Mouse (Mus musculus): ENCODE results near the gene Phkg1. TPM values are rescaled to one million over a fixed set of nuclear protein-coding genes. Genes with fewer than 3 reads are reported as not detected.
"Not testable (repeated sequence)": the region's sequence is repeated elsewhere in the genome, so short reads cannot be mapped to it uniquely, and the experiment has no call there.

The Phkg1 gene
- polyA plus RNA-seq, 1 experiment from 2014 or later: 0.26 TPM

GRCm38 (mm10) chr5:129921972-129922371, 23.6 kb upstream of the Phkg1 start:
- DNase-seq (ENCODE audit: extremely low spot score, low spot score): no peak
- WGBS: 92% methylated on average over 4 of the region's 4 CpGs
- no peaks in the 10 kb centered on the region for H3K36me3 ChIP-seq (replicated peaks)
- no peaks in the 10 kb centered on the region for H3K4me1 ChIP-seq
- no peaks in the 10 kb centered on the region for H3K27me3 ChIP-seq (ENCODE audit: poor library complexity, severe bottlenecking)
- H3K4me3 ChIP-seq: no peak overlapping the region
- H3K9me3 ChIP-seq: no peaks in the 10 kb centered on the region
- no peak overlapping the region for H3K27ac ChIP-seq

DNA sequence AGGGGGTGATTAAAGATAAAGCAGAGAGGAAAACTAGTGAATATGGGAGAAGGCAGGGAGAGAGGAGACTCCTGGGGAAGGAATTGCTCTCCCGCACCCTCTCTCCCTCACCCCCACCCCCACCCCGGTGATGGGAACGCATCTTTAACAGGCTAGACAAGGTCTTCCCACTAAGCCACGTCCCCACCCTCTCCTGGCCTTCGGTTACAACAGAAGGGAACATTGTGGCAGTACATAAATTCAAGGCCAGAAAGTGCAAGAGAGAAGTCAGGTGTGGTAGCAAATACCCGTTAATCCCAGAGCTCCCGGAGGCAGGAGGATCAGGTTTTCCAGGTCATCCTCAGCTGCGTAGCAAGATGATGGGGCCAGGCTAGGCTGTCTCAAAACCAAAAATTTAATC, 21.0 kb upstream of the Phkg1 start:
- DNase-seq (ENCODE audit: extremely low spot score, low spot score): no peak
- H3K9me3 ChIP-seq: no peaks in the 10 kb centered on the region
- no peaks in the 10 kb centered on the region for H3K36me3 ChIP-seq (replicated peaks)
- H3K27ac ChIP-seq: no peak overlapping the region
- H3K27me3 ChIP-seq (ENCODE audit: poor library complexity, severe bottlenecking): no peaks in the 10 kb centered on the region
- 80% methylated on average over 8 of the region's 8 CpGs for WGBS
- H3K4me1 ChIP-seq: no peaks in the 10 kb centered on the region
- H3K4me3 ChIP-seq: no peak overlapping the region

DNA sequence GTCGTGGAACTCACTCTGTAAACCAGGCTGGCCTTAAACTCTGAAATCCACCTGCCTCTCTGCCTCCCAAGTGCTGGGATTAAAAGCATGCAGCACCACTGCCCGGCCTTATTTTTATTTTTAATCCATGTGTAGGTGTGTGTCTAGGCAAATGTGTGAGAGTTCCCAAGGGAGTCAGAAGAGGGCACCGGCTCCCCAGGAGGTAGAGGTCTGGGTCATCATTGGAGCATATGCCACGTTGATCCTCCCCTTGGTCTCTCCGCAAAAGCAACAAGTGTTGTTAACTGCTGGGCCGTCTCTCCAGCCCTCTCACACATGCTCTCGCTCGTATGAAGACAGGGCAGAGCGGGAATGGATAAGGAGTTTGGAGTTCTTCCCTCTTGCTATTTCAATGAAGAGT, 20.4 kb upstream of the Phkg1 start:
- Histone ChIP-seq H3K9me3 (no peaks in the 10 kb centered on the region), H3K27ac (no peak overlapping the region), H3K4me3 (no peak overlapping the region), H3K27me3 (ENCODE audit: poor library complexity, severe bottlenecking) (no peaks in the 10 kb centered on the region), H3K4me1 (no peaks in the 10 kb centered on the region), H3K36me3 (replicated peaks) (no peaks in the 10 kb centered on the region)
- WGBS: 89% methylated on average over 9 of the region's 9 CpGs
- no peak for DNase-seq (ENCODE audit: extremely low spot score, low spot score)

DNA sequence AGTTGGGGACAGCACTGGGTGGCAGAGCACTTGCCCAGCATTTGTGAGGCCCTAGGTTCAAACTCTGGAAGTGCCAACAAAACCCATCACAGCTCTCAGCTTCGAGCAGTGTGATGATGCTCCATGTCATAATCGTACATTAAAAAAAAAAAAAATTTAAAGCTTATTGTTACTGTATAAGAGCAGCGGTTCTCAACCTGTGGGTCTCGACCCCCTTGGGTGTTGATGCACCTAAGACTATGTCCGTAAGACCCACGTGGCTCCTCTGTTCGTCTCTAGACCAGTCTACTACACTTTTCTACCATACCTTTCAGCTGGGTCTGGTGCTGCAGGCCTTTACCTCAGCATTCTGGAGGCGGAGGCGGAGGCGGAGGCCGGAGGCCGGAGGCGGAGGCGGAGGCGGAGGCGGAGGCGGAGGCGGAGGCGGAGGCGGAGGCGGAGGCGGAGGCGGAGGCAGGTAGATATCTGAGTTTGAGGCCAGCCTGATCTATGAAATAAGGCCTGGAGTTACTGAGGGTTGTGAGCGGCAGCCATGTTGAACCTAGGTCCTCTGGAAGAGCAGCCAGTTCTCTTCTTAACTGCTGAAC, 19.8 kb upstream of the Phkg1 start:
- no peak for DNase-seq (ENCODE audit: extremely low spot score, low spot score)
- Histone ChIP-seq H3K36me3 (replicated peaks) (no peaks in the 10 kb centered on the region), H3K27me3 (ENCODE audit: poor library complexity, severe bottlenecking) (no peaks in the 10 kb centered on the region), H3K9me3 (no peaks in the 10 kb centered on the region), H3K4me3 (no peak overlapping the region), H3K27ac (no peak overlapping the region), H3K4me1 (no peaks in the 10 kb centered on the region)
- 90% methylated on average over 24 of the region's 24 CpGs for WGBS

DNA sequence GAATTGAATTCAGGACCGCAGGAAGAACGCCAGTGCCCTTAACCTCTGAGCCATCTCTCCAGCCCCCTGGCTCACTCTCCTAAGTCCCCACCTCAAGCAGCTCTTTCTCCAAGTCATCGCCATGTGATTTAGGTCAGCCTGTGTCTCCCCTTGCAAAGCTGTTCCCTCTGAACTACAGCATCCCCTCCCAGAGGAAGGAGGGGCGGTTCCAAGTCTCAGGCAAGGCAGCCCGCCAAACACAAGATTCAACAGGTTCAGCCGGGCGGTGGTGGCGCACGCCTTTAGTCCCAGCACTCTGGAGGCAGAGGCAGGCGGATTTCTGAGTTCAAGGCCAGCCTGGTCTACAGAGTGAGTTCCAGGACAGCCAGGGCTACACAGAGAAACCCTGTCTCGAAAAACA, 17.1 kb upstream of the Phkg1 start:
- not testable (repeated sequence) for H3K27me3 ChIP-seq (ENCODE audit: poor library complexity, severe bottlenecking); H3K4me3 ChIP-seq; H3K4me1 ChIP-seq; H3K27ac ChIP-seq; DNase-seq (ENCODE audit: extremely low spot score, low spot score); H3K9me3 ChIP-seq; H3K36me3 ChIP-seq (replicated peaks)
- 87% methylated on average over 11 of the region's 11 CpGs for WGBS

DNA sequence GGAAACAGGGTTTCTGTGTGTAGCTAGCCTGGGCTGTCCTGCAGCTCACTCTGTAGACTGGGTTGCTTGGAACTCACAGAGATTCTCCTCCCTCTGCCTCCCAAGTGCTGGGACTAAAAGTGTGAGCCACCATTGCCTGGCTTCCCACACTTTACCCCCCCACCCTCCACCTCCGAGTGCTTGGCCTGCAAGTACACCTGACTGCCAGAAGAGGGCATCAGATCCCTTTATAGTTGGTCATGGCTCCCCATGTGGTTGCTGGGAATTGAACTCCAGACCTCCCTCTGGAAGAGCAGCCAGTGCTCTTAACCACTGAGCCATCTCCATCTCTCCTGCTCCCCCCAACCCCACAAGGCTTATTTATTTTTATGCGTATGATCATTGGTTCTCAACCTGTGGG, 15.7 kb upstream of the Phkg1 start:
- Histone ChIP-seq H3K9me3 (no peaks in the 10 kb centered on the region), H3K36me3 (replicated peaks) (no peaks in the 10 kb centered on the region), H3K4me3 (no peak overlapping the region), H3K27me3 (ENCODE audit: poor library complexity, severe bottlenecking) (peaks cover 12% of the 10 kb centered on the region), H3K27ac (no peak overlapping the region), H3K4me1 (peaks cover 2% of the 10 kb centered on the region)
- WGBS: 28% methylated on average over 2 of the region's 2 CpGs
- peak; percentile 29 for DNase-seq (ENCODE audit: extremely low spot score, low spot score)

DNA sequence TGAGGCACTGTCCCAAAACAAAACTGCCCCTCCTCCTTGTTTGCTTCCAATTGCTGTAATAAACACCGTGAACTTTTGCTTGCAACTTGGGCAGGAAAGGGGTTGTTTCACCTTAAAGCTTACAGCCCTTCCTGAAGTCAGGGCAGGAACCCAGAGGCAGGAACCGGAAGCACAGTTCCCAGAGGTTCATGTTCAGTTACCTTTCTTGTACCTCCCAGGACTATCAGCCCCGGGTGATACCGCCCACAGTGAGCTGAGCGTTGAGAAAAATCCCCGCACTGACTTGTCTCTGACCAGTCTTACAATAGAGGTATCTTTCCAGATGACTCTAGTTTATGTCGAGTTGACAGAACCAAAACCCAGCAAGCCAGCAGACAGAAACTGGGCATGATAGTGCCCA, 11.2 kb upstream of the Phkg1 start:
- Histone ChIP-seq H3K4me3 (no peak overlapping the region), H3K9me3 (no peaks in the 10 kb centered on the region), H3K27me3 (ENCODE audit: poor library complexity, severe bottlenecking) (peaks cover 12% of the 10 kb centered on the region), H3K4me1 (peaks cover 12% of the 10 kb centered on the region), H3K27ac (no peak overlapping the region), H3K36me3 (replicated peaks) (no peaks in the 10 kb centered on the region)
- 89% methylated on average over 7 of the region's 7 CpGs for WGBS
- no peak for DNase-seq (ENCODE audit: extremely low spot score, low spot score)

DNA sequence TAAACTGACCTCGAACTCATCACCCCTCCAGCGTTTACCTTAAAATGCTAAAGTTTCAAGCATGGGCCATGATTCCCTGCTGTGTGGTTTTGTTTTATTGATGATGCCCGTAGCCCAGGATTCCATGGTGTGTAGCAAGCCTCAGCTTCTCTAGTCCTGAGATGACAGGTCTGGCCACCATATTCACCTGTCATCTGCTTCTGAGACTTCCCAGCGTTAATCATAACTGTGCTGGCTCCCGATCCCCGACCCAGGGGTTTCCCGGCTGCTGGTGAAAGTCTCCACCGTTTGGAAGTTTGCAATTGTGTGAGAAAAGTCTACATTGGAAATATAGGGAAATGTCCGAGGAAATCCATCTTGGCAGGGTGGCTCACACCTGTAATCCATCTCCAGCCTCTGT, 10.8 kb upstream of the Phkg1 start:
- Histone ChIP-seq H3K4me1 (peaks cover 12% of the 10 kb centered on the region), H3K27ac (peak overlapping the region; percentile 93; the same call in 1 of the 2 replicates), H3K4me3 (peak overlapping the region; percentile 79), H3K36me3 (replicated peaks) (no peaks in the 10 kb centered on the region), H3K9me3 (no peaks in the 10 kb centered on the region), H3K27me3 (ENCODE audit: poor library complexity, severe bottlenecking) (peaks cover 12% of the 10 kb centered on the region)
- no peak for DNase-seq (ENCODE audit: extremely low spot score, low spot score)
- WGBS: 76% methylated on average over 9 of the region's 9 CpGs

DNA sequence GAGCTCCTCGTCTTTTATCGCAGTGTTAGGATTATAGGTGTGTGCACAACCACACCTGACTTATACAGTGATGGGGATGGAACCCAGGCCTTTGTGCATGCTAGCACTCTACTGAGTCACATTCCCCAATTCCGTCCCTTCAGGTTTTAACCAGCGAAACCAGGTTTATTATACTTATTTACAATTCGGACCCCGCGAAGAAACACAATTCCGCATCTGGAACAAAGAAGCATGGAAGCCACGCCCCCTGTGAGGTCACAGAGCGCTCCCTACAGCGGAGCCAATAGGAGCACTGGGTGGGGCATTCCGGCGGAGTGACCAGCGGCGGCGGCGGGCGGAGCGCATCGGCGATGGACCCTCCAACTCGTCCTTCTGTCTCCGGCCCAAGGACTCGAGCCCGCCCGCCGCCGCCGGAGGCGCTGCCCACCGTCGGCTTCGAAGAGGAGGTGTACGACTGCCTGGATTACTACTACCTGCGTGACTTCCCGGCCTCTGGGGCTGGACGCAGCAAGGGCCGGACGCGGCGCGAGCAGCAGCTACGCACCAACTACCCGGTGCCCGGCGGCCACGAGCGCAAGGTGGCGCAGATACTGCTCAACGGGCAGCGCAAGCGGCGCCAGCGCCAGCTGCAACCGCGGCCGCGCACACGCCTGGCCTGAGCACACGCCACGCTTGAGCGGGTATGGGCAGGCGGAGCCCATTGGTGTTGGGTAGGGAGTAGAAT, 10.1 kb upstream of the Phkg1 start, which contains the start of gene Nupr1l:
Gene Nupr1l, plus strand, starts transcription at position 299 of the 724 bp plus-strand sequence.
- Histone ChIP-seq H3K4me3 (peak within 1 kb of the TSS; percentile 79), H3K4me1 (peaks cover 12% of the 10 kb centered on the region), H3K36me3 (replicated peaks) (no peaks in the 10 kb centered on the region), H3K27me3 (ENCODE audit: poor library complexity, severe bottlenecking) (peaks cover 12% of the 10 kb centered on the region), H3K27ac (peak within 1 kb of the TSS; percentile 93), H3K9me3 (no peaks in the 10 kb centered on the region)
- under 1% methylated on average over 63 of the region's 63 CpGs for WGBS
- peak; percentile 96 for DNase-seq (ENCODE audit: extremely low spot score, low spot score)

- DNase-seq (ENCODE audit: extremely low spot score, low spot score): no peak
- WGBS: 27% methylated on average over 4 of the region's 4 CpGs
- no peaks in the 10 kb centered on the region; the same call in 1 of the 2 replicates for H3K36me3 ChIP-seq (replicated peaks)
- H3K4me1 ChIP-seq: peaks cover 12% of the 10 kb centered on the region
- H3K4me3 ChIP-seq: peak overlapping the region; percentile 79
- H3K9me3 ChIP-seq: no peaks in the 10 kb centered on the region
- H3K27me3 ChIP-seq (ENCODE audit: poor library complexity, severe bottlenecking): peaks cover 12% of the 10 kb centered on the region
- peak overlapping the region; percentile 93 for H3K27ac ChIP-seq
Measured at GRCm38 (mm10) chr5:129907775-129908174, 9.4 kb upstream of the Phkg1 start.

- no peaks in the 10 kb centered on the region for H3K9me3 ChIP-seq
- H3K27ac ChIP-seq: peak within 1 kb of the TSS; percentile 76
Measured at GRCm38 (mm10) chr5:129895198-129896088, 2.9 kb downstream of the Phkg1 start, which contains the start of gene Zbed5. Zbed5 (plus strand) TSS chr5:129895723.

DNA sequence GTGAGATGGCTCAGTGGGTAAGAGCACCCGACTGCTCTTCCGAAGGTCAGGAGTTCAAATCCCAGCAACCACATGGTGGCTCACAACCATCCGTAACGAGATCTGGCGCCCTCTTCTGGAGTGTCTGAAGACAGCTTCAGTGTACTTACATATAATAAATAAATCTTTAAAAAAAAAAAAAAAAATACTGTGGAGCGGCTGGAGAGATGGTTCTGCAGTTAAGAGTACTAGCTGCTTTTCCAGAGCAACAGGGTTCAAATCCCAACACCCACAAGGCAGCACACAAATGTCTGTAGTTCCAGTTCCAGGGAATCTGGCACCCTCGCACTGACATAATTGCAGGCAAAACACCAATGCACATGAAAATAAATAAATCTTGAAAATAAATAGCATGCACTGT, 8.0 kb downstream of the Phkg1 start:
- WGBS: 77% methylated on average over 7 of the region's 7 CpGs

More at GRCm38 (mm10) chr5:129895198-129896088, 2.9 kb downstream of the Phkg1 start, which contains the start of gene Zbed5:
- WGBS: 2% methylated on average over 44 of the region's 44 CpGs
- peak within 1 kb of the TSS; percentile 73 for H3K4me3 ChIP-seq
- H3K27me3 ChIP-seq (ENCODE audit: poor library complexity, severe bottlenecking): no peaks in the 10 kb centered on the region
- peak; percentile 90 for DNase-seq (ENCODE audit: extremely low spot score, low spot score)
- H3K4me1 ChIP-seq: peaks cover 16% of the 10 kb centered on the region
- H3K36me3 ChIP-seq (replicated peaks): no peaks in the 10 kb centered on the region

More for the DNA sequence above, 8.0 kb downstream of the Phkg1 start:
- H3K4me1 ChIP-seq: peaks cover 20% of the 10 kb centered on the region
- H3K27ac ChIP-seq; H3K4me3 ChIP-seq; H3K27me3 ChIP-seq (ENCODE audit: poor library complexity, severe bottlenecking); H3K36me3 ChIP-seq (replicated peaks); H3K9me3 ChIP-seq; DNase-seq (ENCODE audit: extremely low spot score, low spot score): not testable (repeated sequence)

All from forebrain, embryonic 10.5 days (tissue).